Mouse (Mus musculus): ENCODE data around the gene Arl4d.
A peak's percentile ranks its signal among the peaks of the same experiment; 100 is the strongest.
"Not testable (repeated sequence)": the region's sequence is repeated elsewhere in the genome, so short reads cannot be mapped to it uniquely, and the experiment has no call there.

The Arl4d gene

GRCm38 (mm10) chr11:101664825-101665635 lies at the start of gene Arl4d:
Gene Arl4d, plus strand, starts transcription at chr11:101665541.
- peak; percentile 94 for DNase-seq

GRCm38 (mm10) chr11:101616104-101616503 lies 49.2 kb upstream of the Arl4d start:
- DNase-seq, result no peak

GRCm38 (mm10) chr11:101616948-101617767 lies 48.2 kb upstream of the Arl4d start:
- no peak for DNase-seq

DNA sequence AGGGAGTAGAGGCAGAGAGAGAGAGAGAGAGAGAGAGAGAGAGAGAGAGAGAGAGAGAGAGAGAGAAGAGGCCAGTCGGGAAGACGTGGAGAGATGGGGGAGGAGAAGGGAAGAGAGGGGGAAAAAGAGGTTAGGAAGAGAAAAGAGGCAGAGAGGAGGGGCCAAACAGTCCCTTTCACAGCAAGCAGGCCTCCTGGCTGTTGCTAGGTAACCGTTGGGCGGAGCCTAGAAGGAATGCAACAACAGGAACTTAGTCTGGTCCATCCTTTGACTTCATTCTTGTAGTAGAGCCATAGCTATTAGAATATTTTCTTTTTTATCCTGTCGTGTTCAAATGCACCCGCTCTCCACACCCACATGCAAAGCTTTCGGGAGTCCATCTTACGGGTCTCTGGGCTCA lies 47.5 kb upstream of the Arl4d start:
- DNase-seq, result no peak

- DNase-seq, result no peak
Measured at GRCm38 (mm10) chr11:101618596-101618995, 46.7 kb upstream of the Arl4d start.

GRCm38 (mm10) chr11:101620022-101620655 lies 45.2 kb upstream of the Arl4d start:
- DNase-seq, result not testable (repeated sequence)

DNA sequence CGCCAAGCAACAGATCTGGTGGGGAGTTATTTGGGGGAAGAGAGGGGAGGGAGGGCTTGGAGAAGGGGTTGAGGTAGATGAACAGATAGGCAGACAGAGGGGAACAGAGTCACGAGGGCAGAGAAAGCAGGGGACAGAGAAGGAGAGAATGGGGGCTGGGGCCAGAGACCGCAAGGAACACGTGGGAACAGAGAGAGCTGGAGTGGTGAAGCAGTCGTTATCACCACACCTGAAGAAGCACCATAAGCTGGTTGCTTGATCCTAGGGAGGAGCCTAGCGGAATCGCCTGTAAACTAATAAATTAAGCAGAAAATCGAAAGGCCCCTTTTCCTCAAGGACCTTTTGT lies 38.7 kb upstream of the Arl4d start:
- no peak for DNase-seq

DNA sequence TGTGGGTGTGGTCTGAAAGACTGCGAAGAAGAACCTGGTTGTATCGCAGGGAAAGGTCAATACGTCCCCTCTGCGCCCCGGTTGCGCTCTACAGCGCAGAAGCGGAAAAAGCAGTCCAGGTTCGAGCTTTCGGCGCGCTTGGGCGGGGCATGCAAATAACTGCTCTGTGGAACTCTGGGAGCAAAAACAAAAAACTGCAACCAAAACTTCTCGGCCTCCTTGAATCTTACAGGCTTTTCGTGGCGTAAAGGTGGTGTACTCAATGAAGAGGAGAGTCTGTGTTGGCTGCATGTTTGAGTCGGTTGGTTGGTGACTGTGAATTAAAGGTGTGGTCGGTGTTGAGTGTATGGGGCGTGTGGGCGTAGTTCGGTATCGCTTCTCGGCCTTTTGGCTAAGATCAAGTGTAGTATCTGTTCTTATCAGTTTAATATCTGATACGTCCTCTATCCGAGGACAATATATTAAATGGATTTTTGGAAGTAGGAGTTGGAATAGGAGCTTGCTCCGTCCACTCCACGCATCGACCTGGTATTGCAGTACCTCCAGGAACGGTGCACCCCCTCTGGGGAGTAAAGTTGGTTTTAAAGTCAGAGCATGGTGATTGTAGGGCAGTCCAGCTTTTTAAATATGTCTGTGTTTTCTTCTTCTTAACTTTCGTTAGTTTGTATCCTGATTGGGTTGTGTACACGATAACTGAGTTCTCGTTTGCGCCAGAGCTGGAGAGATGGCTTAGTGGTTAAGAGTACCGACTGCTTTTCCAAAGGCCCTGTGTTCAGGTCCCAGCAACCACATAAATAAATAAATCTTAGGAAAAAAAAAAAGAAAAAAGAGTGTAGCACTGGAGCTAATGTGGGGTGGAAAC lies 38.1 kb upstream of the Arl4d start, which contains the start of gene Rdm1:
Gene Rdm1 (plus strand): TSS at position 201 of the 862 bp plus-strand sequence.
- peak; percentile 79 for DNase-seq

- peak; percentile 68 for DNase-seq
Measured at GRCm38 (mm10) chr11:101627857-101628559, 37.3 kb upstream of the Arl4d start.

DNA sequence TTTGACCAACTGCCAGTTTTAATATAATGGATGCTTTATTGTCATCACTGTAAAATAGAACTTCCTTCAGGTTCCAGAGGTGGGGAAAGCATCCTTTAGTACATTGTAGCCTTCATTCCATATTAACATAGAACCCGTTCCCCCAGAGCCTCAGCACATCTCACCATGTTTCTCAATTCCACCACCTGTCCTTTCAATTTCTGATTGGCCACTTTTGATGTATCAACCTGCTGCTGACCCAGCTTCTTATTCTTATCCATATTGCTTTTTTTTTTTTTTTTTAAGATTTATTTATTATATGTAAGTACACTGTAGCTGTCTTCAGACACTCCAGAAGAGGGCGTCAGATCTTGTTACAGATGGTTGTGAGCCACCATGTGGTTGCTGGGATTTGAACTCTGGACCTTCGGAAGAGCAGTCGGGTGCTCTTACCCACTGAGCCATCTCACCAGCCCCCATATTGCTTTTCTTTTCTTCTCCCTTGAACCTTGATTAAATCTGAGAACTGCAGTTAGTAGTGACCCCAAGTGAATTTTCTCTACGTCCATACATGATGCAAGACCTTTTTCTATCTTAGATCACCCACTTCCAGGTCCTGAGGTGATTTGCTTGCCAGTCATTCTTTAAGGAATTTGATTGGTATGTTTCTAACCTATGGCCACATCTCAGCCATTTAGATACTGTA lies 36.5 kb upstream of the Arl4d start:
- DNase-seq, result not testable (repeated sequence)

DNA sequence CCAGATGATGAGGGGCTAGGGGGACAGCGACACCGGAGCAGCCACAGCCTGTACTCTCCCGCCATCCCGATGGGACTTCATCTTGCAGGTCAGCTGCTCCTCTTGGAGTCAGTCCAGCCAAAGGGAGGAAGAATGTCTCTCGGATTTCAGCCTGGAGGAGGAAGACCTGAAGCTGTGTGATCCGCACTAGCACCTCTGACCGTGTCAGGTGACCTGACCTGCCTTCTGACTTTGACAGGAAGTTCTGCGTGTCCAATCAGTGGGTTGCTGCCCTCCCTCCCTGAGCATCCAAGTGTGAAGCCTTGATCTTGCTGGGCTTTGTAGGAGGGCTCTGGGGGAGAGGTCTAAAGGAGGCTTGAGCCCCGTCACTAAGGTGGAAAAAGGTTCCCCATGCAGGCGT lies 29.7 kb upstream of the Arl4d start:
- no peak for DNase-seq

- no peak for DNase-seq
Measured at GRCm38 (mm10) chr11:101639761-101640160, 25.6 kb upstream of the Arl4d start.

DNA sequence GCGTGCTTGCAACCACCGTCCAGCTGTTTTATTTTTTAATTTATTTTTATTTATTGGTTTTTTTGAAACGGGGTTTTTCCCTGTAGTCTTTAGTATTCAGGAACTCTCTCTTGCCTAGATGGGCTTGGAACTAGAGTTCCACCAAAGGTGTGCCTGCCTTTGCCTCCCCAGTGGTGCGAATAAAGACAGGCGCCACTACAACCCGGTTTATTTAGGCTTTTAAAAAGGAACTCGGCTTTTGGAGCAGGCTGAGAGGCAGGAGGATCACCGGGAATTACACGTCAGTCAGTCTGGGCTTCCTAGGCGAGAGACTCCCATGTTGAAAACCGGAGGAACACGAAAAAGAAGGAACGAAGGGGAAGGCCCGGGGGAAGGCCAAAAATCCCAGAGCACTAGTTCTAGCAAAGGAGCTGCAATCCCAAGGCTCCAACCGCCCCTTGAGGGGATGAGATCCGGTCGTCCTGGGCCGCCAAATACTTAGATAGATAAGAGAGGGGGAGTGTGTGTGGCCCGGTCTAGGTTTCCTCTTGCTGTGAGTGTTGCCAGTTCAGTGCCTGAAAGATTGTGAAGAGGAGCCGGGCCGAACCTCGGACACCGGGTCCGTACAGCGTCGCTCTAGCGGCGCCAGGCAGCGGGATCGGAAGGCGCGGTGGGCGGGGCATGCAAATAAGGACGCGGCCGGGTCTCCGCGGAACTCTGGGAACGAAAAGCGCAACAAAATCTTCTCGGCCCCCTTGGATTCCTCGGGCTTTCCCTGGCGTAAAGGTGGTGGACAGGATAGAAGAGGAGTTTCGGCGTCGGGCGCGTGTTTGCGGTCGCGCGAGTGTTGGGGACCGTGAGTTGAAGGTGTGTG lies 24.3 kb upstream of the Arl4d start:
- peak; percentile 85 for DNase-seq

GRCm38 (mm10) chr11:101641710-101642642 lies 23.4 kb upstream of the Arl4d start:
- peak; percentile 53 for DNase-seq

- DNase-seq, result no peak
Measured at GRCm38 (mm10) chr11:101642931-101643330, 22.4 kb upstream of the Arl4d start.

- no peak for DNase-seq
Measured at GRCm38 (mm10) chr11:101644591-101644990, 20.8 kb upstream of the Arl4d start.

- not testable (repeated sequence) for DNase-seq
Measured at GRCm38 (mm10) chr11:101645043-101645410, 20.3 kb upstream of the Arl4d start.

DNA sequence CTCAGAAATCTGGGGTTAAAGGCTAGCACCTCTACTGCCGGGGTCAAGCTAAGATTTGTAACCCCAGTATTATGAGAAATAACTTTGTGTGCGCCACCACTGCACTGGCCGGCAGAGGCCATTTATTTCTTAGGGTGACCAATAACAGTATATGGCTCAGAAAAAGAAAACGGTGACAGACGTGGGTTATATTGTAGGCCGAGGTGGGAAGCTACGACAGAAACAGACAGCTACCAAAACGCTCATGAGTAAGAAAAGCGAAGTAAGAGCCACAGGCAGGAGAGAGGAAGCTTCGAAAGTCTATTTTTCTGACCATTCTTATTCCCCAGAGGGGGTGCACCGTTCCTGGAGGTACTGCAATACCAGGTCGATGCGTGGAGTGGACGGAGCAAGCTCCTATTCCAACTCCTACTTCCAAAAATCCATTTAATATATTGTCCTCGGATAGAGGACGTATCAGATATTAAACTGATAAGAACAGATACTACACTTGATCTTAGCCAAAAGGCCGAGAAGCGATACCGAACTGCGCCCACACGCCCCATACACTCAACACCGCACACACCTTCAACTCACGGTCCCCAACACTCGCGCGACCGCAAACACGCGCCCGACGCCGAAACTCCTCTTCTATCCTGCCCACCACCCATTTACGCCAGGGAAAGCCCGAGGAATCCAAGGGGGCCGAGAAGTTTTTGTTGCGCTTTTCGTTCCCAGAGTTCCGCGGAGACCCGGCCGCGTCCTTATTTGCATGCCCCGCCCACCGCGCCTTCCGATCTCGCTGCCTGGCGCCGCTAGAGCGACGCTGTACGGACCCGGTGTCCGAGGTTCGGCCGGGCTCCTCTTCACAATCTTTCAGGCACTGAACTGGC lies 19.7 kb upstream of the Arl4d start:
- peak; percentile 79 for DNase-seq
